Mouse (Mus musculus) small intestine, adult 2 months (tissue): Measurements from ENCODE around the gene Abhd12b. TPM values are rescaled to one million over a fixed set of nuclear protein-coding genes. Genes with fewer than 3 reads are reported as not detected.

Experiments
- H3K27ac ChIP-seq: fragments of 200-500 bp; 2 replicates; pipeline ENCODE4 v1.5.1; 2012; ENCODE audit warnings: low read depth, low read length, control low read depth, inconsistent platforms; ENCODE audit not compliant: insufficient read depth
- H3K27me3 ChIP-seq: fragments of 200-500 bp; 2 replicates; pipeline ENCODE4 v1.6.1; 2012; ENCODE audit warnings: mild to moderate bottlenecking, moderate library complexity, low read length, inconsistent platforms; ENCODE audit not compliant: control insufficient read depth, insufficient read depth
- H3K36me3 ChIP-seq: fragments of 200-500 bp; 2 replicates; pipeline ENCODE4 v1.6.1; 2012; ENCODE audit warnings: mild to moderate bottlenecking, low read length, control low read depth, inconsistent platforms; ENCODE audit not compliant: control insufficient read depth, insufficient read depth
- H3K4me1 ChIP-seq: fragments of 200-500 bp; 2 replicates; pipeline ENCODE4 v1.6.1; 2012; ENCODE audit warnings: low read length, inconsistent platforms, mixed read lengths; ENCODE audit not compliant: control insufficient read depth, insufficient read depth, insufficient read length
- H3K4me3 ChIP-seq: fragments of 200-500 bp; 2 replicates; pipeline ENCODE4 v1.5.1; 2012; ENCODE audit warnings: low read depth, mild to moderate bottlenecking, control low read depth, inconsistent platforms, low read length, moderate library complexity
- CTCF ChIP-seq: fragments of 200-500 bp; IDR thresholded peaks from 2 replicates; pipeline ENCODE4 v1.5.1; 2012; ENCODE audit warnings: low read depth, mild to moderate bottlenecking, control low read depth, inconsistent platforms, low read length, moderate library complexity, mixed read lengths; ENCODE audit not compliant: insufficient replicate concordance, insufficient read length; ENCODE audit errors: extremely low read depth
- POLR2A ChIP-seq: fragments of 200-500 bp; IDR thresholded peaks from 2 replicates; pipeline ENCODE4 v1.6.1; 2012; ENCODE audit warnings: low read depth, mild to moderate bottlenecking, control low read depth, inconsistent platforms, low read length, moderate library complexity
- WGBS: fragments of 180-500 bp; shearing (Covaris S2); methylation state at CpG from one replicate; pipeline ENCODE4 v1.1.7; 2018; 5-methylcytosine and 5-hydroxymethylcytosine counted together
- polyA plus RNA-seq: library from polyadenylated mRNA; depleted of rRNA; stranded (reverse); fragments of >200 nt; gene quantifications from 2 replicates; pipeline ENCODE4 v1.2.3, GENCODE M21; 2012

Gene Abhd12b
- polyA plus RNA-seq, 1 experiment = not detected

DNA sequence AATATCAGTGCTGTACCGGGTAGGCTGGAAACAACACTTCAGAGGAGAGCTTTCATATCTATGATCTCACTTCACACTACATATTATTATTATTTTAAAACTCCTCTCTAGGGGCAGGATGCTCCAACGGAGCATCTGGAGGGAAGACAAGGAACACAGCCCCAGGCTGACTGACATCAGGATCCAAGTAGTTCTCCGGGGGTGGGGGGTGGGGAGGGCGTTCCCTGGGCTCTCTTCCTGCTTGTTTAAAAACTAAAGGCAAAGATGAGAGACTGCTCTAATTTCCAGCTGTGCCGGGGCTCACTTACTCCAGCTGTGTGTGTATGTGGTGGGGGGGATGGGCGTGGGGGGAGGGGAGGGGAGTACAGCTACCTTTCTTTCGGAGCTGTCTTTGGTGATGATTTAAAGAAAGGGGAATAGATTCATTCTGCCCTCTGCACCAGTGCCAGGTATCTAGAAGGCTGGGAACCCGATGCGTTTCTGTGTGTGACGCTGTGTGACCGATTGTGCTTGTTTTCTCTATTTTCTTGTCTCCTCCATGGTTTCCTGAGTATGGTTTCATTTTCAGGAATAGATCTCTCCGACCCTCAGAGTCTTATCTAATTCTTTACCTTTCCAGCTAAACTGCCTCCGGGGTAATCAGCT, 5.8 kb upstream of the Abhd12b start:
- no peak for TF ChIP-seq CTCF
- H3K4me1 ChIP-seq = peaks cover 4% of the 10 kb centered on the region; the same call in 1 of the 2 replicates
- H3K36me3 ChIP-seq = no peaks in the 10 kb centered on the region
- no peaks in the 10 kb centered on the region for H3K27me3 ChIP-seq
- peak overlapping the region; percentile 25 for H3K4me3 ChIP-seq
- H3K27ac ChIP-seq = no peak overlapping the region
- 7% methylated on average over 13 of the region's 13 CpGs for WGBS

DNA sequence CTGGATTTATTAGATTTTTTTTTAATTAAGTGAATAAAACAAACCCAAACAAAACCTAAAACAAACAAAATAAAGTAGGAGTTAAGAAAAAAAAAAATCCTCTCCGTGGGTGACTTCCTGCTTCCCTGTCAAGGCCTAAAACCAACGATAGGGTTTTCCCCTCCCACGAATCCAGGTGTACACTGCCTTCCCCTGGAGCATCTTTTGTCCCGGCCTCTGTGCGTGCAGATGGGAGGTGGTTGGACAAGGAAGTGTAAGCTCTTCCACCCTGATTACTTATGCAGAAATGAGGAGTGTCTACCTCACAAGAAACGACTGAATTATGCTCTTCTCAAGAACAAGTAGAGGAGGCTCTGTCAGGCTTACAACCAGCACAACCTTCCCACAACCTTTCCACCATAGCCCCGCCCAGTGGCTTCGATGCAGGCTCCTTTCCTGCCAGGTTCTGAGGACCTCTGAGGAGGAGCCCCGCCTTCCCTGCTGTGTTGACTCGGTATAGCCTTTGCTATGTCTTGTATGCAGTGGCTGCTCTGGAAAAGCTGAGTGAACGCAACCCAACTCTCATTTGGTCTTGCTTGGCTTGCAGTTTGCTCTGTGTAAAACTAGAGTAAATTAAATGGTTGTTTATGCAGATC, 5.2 kb upstream of the Abhd12b start:
- Histone ChIP-seq H3K4me1 (peaks cover 4% of the 10 kb centered on the region; the same call in 1 of the 2 replicates), H3K27me3 (no peaks in the 10 kb centered on the region), H3K36me3 (no peaks in the 10 kb centered on the region), H3K4me3 (peak overlapping the region; percentile 9; the same call in 1 of the 2 replicates), H3K27ac (no peak overlapping the region)
- WGBS = 5% methylated on average over 11 of the region's 11 CpGs
- TF ChIP-seq CTCF = no peak

DNA sequence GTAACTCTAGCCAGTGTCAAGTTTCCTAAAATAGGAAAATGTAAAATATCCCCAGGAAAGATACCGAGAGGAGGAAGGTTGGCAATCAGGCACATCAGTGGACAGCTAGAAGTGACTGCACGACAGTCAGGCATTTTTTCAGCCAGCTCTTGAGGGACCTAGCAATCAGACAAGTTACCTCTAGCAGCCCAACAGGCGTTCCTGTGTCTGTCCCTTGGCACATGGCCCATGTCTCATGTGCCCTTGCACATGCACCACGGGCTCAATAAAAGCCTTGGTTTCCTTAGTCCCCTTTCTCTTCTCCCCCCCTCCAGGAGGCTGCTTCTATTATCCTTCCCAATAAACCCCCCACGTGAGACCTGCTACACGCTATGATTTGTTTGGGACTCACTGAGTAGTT, 2.3 kb downstream of the Abhd12b start:
- Histone ChIP-seq H3K27me3 (no peaks in the 10 kb centered on the region), H3K4me1 (no peaks in the 10 kb centered on the region), H3K4me3 (no peak overlapping the region), H3K27ac (no peak overlapping the region), H3K36me3 (no peaks in the 10 kb centered on the region)
- no peak for TF ChIP-seq CTCF
- TF ChIP-seq POLR2A = no peak
- WGBS = 53% methylated on average over 6 of the region's 6 CpGs

DNA sequence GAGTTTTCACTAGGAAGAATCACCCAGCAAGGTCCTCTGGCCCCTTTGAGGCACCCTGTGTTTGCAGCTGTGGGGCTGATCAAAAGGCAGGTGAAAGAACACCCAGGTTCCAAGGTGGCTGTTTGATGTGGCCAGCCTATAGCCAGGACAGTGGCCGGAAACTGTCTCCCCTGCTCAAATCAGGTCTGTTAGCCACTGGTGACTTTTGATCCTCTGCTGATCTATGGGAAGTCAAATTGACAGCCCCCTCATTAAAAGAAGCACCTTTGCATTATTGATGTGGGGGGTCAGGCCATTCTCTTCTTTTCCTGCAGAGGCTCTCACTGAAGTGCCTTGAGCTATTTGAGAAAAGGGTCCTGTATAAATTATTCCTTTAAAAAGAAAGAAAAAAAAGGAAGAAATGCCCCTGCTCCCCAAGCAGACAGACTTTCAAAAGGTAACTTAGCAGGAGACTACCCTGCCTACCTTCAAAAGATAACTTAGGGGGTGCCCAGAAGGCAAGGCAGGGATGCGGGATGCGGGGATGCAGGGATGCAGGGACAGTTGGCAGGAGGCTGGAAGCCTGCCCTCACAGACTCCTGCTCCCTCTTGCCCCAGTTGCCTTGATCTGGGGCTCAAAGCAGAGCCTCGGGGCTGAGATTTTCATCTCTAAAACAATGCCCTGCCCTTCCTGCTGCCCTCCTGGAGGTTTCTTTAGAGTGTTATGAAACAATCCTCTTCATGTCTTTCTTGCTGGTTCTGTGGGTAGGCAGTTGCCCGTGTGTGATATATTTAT, 3.5 kb downstream of the Abhd12b start:
- 67% methylated on average over 5 of the region's 5 CpGs for WGBS
- Histone ChIP-seq H3K4me1 (no peaks in the 10 kb centered on the region), H3K27me3 (no peaks in the 10 kb centered on the region), H3K36me3 (no peaks in the 10 kb centered on the region), H3K4me3 (no peak overlapping the region), H3K27ac (no peak overlapping the region)
- TF ChIP-seq POLR2A (no peak), CTCF (no peak)

DNA sequence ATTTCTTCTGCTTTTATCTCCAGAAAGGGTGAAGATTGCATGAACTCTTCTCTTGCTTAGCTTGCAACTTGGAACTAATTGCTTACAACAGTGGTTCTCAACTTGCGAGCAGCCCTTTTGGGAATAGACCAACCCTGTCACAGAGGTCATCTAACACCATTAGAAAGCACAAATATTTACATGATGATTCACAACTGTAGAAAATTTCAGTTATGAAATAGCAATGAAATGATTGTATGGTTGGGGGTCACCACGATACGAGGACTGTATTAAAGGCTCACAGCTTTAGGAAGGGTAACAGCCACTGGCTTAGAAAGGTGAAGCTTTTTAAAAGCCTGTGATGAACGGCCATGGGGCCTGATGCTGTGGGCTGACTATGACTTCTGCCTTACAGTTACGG, 7.1 kb downstream of the Abhd12b start:
- Histone ChIP-seq H3K4me3 (no peak overlapping the region), H3K27ac (no peak overlapping the region), H3K27me3 (no peaks in the 10 kb centered on the region), H3K4me1 (no peaks in the 10 kb centered on the region), H3K36me3 (no peaks in the 10 kb centered on the region)
- TF ChIP-seq POLR2A = no peak
- no peak for TF ChIP-seq CTCF
- WGBS = 60% methylated on average over 5 of the region's 5 CpGs

DNA sequence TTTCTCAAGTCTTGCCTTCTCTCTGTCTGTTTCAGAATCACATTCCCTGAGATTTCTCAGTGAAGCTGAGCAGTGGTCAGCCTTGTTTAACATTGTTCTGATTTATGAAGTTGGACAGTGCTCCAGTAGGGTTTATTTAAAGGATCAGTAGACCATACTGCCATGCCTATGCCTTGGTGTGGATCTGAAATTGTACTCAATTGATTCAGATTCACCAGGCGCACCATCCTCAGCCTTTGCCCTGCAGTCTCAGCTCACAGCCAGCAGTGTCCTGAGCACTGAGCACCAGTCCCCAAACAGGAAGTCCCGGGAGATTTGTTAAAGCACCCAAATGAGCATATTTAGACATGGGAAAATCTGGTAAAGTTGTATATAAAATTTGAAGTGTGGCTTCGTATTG, 10.8 kb downstream of the Abhd12b start:
- 63% methylated on average over 3 of the region's 3 CpGs for WGBS
- no peaks in the 10 kb centered on the region for H3K36me3 ChIP-seq
- H3K4me3 ChIP-seq = no peak overlapping the region
- no peaks in the 10 kb centered on the region for H3K4me1 ChIP-seq
- H3K27me3 ChIP-seq = no peaks in the 10 kb centered on the region
- TF ChIP-seq POLR2A = no peak
- TF ChIP-seq CTCF = no peak
- no peak overlapping the region for H3K27ac ChIP-seq

DNA sequence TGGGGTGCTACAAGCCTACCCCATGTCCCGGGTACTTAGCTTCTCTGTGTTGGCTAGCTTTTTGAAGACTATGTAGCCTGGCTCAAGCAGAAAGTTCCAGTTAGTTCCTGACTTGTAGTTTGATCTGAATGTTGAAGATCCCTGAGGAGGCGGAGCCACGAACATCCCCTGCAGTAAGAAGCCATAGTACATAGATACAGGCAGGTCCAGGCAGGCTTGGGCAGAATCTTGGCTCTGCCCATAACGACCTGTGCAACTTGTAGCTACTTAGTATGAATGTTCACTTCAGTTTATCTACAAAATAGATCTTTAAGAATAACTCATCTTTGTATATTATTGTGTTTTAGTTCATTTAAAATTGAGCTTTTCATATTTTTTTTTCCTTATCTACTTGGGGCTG, 14.0 kb downstream of the Abhd12b start:
- WGBS = 80% methylated on average over 4 of the region's 4 CpGs
- TF ChIP-seq POLR2A = no peak
- no peak for TF ChIP-seq CTCF
- Histone ChIP-seq H3K36me3 (no peaks in the 10 kb centered on the region), H3K4me1 (no peaks in the 10 kb centered on the region), H3K27me3 (no peaks in the 10 kb centered on the region), H3K4me3 (no peak overlapping the region), H3K27ac (no peak overlapping the region)
